Mouse (Mus musculus) liver, postnatal 0 days (tissue): Measurements from ENCODE around the gene Nr1d2.

ENCODE experiments used
- CTCF ChIP-seq: sonication (generic); IDR thresholded peaks from 2 replicates; pipeline ENCODE4 v1.5.1; 2016; ENCODE audit warnings: antibody characterized with exemption, low read depth
- EP300 ChIP-seq: IDR thresholded peaks from 2 replicates; pipeline ENCODE4 v1.6.1; 2016; ENCODE audit warnings: antibody characterized with exemption, low read depth, mild to moderate bottlenecking

DNA sequence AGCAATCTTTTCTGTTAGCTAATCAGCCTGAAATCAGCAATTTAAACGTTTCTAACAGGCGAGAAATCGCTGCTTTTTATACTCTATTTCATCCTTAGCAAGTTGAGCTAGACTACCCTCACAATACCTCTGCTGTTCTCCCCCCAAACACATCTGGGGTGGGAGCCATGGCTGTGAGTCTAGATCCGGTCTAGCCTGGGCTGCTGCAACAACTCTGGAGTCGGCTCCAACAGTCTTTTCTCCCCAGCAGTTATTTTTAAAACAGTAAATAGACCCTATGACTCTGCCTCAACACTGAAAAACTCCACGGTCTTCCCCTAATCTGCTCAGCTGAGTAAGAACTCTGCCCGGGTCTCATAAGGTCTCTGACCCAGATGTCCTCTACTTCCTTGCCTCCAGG is 1.2 kb upstream of the Nr1d2 start:
- TF ChIP-seq EP300 (no peak), CTCF (no peak)
